ENCODE assay signal across 9 mouse cellular contexts in the genomic region with DNA sequence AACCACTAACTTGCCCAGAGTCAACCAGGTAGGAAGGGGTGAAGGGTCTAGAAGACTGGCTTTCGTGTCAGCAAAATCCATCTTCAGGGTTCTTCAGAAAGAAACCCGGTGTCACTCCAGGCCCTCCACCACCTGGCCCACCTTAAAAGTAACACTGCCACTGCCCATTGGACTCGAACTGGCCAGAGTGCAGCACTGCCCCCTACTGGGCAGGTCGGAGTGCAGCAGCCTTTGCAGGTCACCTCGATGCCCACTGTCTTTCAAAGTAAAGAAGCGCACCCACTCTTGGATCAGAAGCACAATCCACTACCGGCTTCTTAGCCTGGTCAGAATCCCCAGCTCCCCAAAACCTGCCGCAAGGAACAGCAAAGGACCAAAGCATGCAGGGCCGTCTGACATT.
DNase-seq lines count a peak whose midpoint lies in the region; ATAC-seq and TF ChIP-seq lines count a peak whose summit lies in the region.
"Had no signal": no experiment of that assay in that cellular context is flagged by ENCODE, and none has a peak within 500 bp of the region (broad histone marks: within the 10 kb centered on the region; RNA-seq: fewer than 3 reads in every experiment).

No protein-coding gene starts in this region.

- no peaks in the 10 kb centered on the region for H3K27me3 ChIP-seq in heart, postnatal 0 days (ENCODE audit: control insufficient read depth, insufficient read depth, low read length)
- no peaks in the 10 kb centered on the region for H3K27me3 ChIP-seq in heart, embryonic 10.5 days (ENCODE audit: insufficient read depth, poor library complexity, severe bottlenecking)
- H3K27me3 ChIP-seq: limb, embryonic 12.5 days had no signal

- H3K27ac ChIP-seq in heart, postnatal 0 days (ENCODE audit: low read depth) = no peak overlapping the region
- no peak overlapping the region for H3K27ac ChIP-seq in heart, embryonic 10.5 days
- H3K27ac ChIP-seq: limb, embryonic 12.5 days had no signal

- TF ChIP-seq CTCF in heart, postnatal 0 days (IDR thresholded peaks at IDR 0.05; ENCODE audit: low read depth) = peak; percentile 31; the same call in 1 of the 2 replicates

- no peak for TF ChIP-seq EP300 in heart, postnatal 0 days (IDR thresholded peaks at IDR 0.05; ENCODE audit: low read depth)

- DNase-seq in heart, postnatal 0 days (ENCODE audit: low spot score) = no peak
- no peak for DNase-seq in heart, embryonic 10.5 days (ENCODE audit: low spot score)
- peak; percentile 31 for DNase-seq in CD4-positive helper T cell, adult 2 months (ENCODE audit: low read depth, low spot score)
- DNase-seq in brain, adult 2 months (ENCODE audit: low read depth, low spot score) = peak; percentile 71
- peak; percentile 50 for DNase-seq in lung, postnatal 36 days
- no peak for DNase-seq in layer of hippocampus, postnatal 10 days (ENCODE audit: low spot score in 2 of 2)
- DNase-seq in right cerebral cortex, postnatal 25 days = no peak
- no peak for DNase-seq in adrenal gland, postnatal 25 days

- H3K4me2 ChIP-seq in heart, postnatal 0 days (ENCODE audit: low read depth, low read length) = no peak overlapping the region
- H3K4me2 ChIP-seq: limb, embryonic 12.5 days had no signal

- WGBS in heart, postnatal 0 days = 77% methylated on average over 9 of the region's 9 CpGs
- 72% methylated on average over 9 of the region's 9 CpGs for WGBS in heart, embryonic 10.5 days

- no peak overlapping the region for H3K9ac ChIP-seq in heart, postnatal 0 days (replicated peaks; ENCODE audit: low read depth, low read length)
- H3K9ac ChIP-seq: limb, embryonic 12.5 days had no signal

- no peak overlapping the region for H3K4me3 ChIP-seq in heart, postnatal 0 days (ENCODE audit: low read depth, low read length)
- no peak overlapping the region for H3K4me3 ChIP-seq in heart, embryonic 10.5 days
- H3K4me3 ChIP-seq: limb, embryonic 12.5 days had no signal

- ATAC-seq in heart, postnatal 0 days (ENCODE audit: insufficient read depth, low read depth) = no peak

- H3K9me3 ChIP-seq in heart, postnatal 0 days (replicated peaks; ENCODE audit: control insufficient read depth, low read length) = no peaks in the 10 kb centered on the region
- H3K9me3 ChIP-seq in heart, embryonic 10.5 days = no peaks in the 10 kb centered on the region

- no peaks in the 10 kb centered on the region for H3K4me1 ChIP-seq in heart, postnatal 0 days (ENCODE audit: control insufficient read depth, insufficient read depth)
- H3K4me1 ChIP-seq in heart, embryonic 10.5 days = peaks cover 4% of the 10 kb centered on the region; the same call in 1 of the 2 replicates

- H3K36me3 ChIP-seq in heart, postnatal 0 days (replicated peaks; ENCODE audit: control insufficient read depth, insufficient read depth, low read length) = no peaks in the 10 kb centered on the region
- peaks cover 9% of the 10 kb centered on the region; the same call in 1 of the 2 replicates for H3K36me3 ChIP-seq in heart, embryonic 10.5 days

Comparison
In these comparisons a context has a peak if more than half of its experiments do, and no peak if none do; other contexts are left out.
1. DNase-seq: peak in CD4-positive helper T cell, adult 2 months (single experiment), brain, adult 2 months (single experiment) and lung, postnatal 36 days (single experiment); none in heart, postnatal 0 days (single experiment), heart, embryonic 10.5 days (single experiment), layer of hippocampus, postnatal 10 days (0 of 2), right cerebral cortex, postnatal 25 days (single experiment) and adrenal gland, postnatal 25 days (single experiment).